8 mouse cellular contexts compared by ENCODE assay signal in genomic region chr5:142627398-142627797, GRCm38 (mm10). TPM values are rescaled to one million over a fixed set of nuclear protein-coding genes. Genes with fewer than 3 reads are reported as not detected.
DNase-seq lines count a peak whose midpoint lies in the region; ATAC-seq and TF ChIP-seq lines count a peak whose summit lies in the region.

TSS of gene Wipi2 (plus strand) at chr5:142627698.

- peaks cover 5% of the 10 kb centered on the region; the same call in 1 of the 2 replicates for H3K36me3 ChIP-seq in midbrain, embryonic 13.5 days

- no peak for TF ChIP-seq POLR2A in bone marrow macrophage, adult 2 months (IDR thresholded peaks at IDR 0.05; ENCODE audit: borderline replicate concordance, low read depth, low read length)

- peaks cover 10% of the 10 kb centered on the region for H3K4me1 ChIP-seq in bone marrow macrophage, adult 2 months (ENCODE audit: control insufficient read depth, insufficient read depth, low read length)
- H3K4me1 ChIP-seq in midbrain, embryonic 13.5 days (replicated peaks) = peaks cover 22% of the 10 kb centered on the region

- H3K9ac ChIP-seq in midbrain, embryonic 13.5 days (replicated peaks) = peak within 1 kb of the TSS; percentile 69

- no peak for DNase-seq in layer of hippocampus, adult 18-20 months (ENCODE audit: low spot score in 2 of 2)
- DNase-seq in layer of hippocampus, adult 9-11 months = no peak
- no peak for DNase-seq in gonadal fat pad, adult 2 months (ENCODE audit: low read depth)
- DNase-seq in layer of hippocampus, postnatal 10 days (ENCODE audit: low spot score in 2 of 2) = no peak
- no peak for DNase-seq in ovary, postnatal 36 days (ENCODE audit: low spot score)
- DNase-seq in frontal cortex, postnatal 14 days (ENCODE audit: low spot score in 2 of 2) = no peak

- no peak for TF ChIP-seq CTCF in bone marrow macrophage, adult 2 months (IDR thresholded peaks at IDR 0.05; ENCODE audit: low read depth, low read length)

- WGBS in midbrain, embryonic 13.5 days = 90% methylated on average over 2 of the region's 2 CpGs

- peak within 1 kb of the TSS; percentile 75 for H3K4me3 ChIP-seq in bone marrow macrophage, adult 2 months (ENCODE audit: insufficient read depth, low read length)
- peak within 1 kb of the TSS; percentile 93 for H3K4me3 ChIP-seq in midbrain, embryonic 13.5 days (replicated peaks)

- no peak for ATAC-seq in midbrain, embryonic 13.5 days

- no peaks in the 10 kb centered on the region for H3K9me3 ChIP-seq in midbrain, embryonic 13.5 days

- H3K4me2 ChIP-seq in midbrain, embryonic 13.5 days (replicated peaks) = peak within 1 kb of the TSS; percentile 67

- H3K27me3 ChIP-seq in midbrain, embryonic 13.5 days = no peaks in the 10 kb centered on the region

- no peak within 1 kb of the TSS for H3K27ac ChIP-seq in bone marrow macrophage, adult 2 months (ENCODE audit: insufficient read depth, low read depth, low read length)
- 0 out of 2 replicates have a peak within 1 kb of the TSS, but pooled peaks have one; percentile 78 for H3K27ac ChIP-seq in midbrain, embryonic 13.5 days

RNA-seq across cellular contexts. Expression of gene Wipi2, which starts in this region (rescaled TPM):
- 100 to 1,000 TPM in 1 of 2 experiments, 10 to 100 TPM in 1; 100.0 to 107 TPM for total RNA-seq in layer of hippocampus, adult 18-20 months (2021)
- 29.9 and 31.6 TPM in 2 replicates for polyA plus RNA-seq in bone marrow macrophage, adult 2 months (2012; ENCODE audit: insufficient read depth, insufficient read length, missing spikeins)
- 55.6 and 59.7 TPM in 2 replicates for polyA plus RNA-seq in gonadal fat pad, adult 2 months (2012; rRNA removed)
- 10 to 100 TPM; 71.1 to 74.5 TPM for total RNA-seq in layer of hippocampus, postnatal 10 days (2021)
- 46.8 and 51.2 TPM in 2 replicates for polyA plus RNA-seq in midbrain, embryonic 13.5 days (2015; fragmentation: Nextera tagmentation; extraction: Ambion mirVana)
